Mouse (Mus musculus): ENCODE data around the gene Prr14.

Prr14 gene

DNA sequence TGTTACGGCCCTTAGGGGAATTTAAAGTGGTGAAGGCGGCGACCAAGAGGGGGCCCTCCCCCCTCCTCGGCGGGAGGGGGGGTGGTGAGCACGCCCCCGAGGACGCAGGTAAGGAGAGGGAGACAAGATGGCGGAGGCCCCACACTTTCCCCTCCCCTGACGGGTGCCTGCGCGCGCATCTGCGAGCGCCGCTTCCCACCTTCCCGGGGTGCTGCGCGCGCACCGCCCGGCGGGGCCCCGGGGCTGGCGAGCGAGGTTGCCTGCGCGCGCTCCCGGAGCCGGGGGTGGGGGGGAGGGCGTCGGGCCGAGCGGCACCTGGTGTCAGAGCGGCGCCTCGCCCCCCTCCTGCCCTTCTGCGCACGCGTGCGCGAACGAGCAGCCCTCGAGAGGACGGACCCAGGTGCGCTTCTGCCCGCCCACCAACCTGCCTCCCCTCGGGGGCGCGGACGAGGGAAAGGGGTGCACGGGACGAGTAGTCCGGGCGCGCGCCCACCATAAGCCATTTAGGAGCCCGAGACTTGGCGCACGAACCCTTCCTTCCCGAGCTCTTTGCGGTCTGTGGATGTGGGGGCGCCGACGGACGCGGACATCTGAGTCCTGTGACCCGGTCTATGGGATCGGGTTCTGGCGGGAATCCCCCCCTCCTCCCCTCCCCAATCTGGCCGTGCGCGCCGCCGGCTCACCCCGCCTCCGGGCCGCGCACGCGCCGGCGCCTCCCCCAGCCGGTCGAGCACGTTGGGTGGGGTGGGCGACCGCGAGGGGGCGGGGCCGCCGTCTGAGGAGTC, 53.0 kb downstream of the Prr14 start:
- DNase-seq, result peak; percentile 100

DNA sequence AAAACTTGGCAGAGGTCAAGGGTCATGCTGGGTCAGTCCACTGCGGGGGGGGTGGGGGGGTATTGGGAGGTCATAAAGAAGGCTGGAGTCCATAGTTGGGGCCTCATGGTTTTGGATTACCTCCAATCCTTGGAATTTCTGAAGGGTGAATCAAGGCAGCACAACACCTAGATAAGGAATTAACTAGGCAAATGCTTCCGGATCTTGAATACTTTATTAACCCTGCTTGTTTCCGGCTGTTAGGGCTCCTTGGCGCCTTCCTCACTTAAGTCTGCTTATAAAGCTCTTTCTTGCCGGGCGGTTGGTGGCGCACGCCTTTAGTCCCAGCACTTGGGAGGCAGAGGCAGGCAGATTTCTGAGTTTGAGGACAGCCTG, 53.6 kb downstream of the Prr14 start:
- no peak for DNase-seq

DNA sequence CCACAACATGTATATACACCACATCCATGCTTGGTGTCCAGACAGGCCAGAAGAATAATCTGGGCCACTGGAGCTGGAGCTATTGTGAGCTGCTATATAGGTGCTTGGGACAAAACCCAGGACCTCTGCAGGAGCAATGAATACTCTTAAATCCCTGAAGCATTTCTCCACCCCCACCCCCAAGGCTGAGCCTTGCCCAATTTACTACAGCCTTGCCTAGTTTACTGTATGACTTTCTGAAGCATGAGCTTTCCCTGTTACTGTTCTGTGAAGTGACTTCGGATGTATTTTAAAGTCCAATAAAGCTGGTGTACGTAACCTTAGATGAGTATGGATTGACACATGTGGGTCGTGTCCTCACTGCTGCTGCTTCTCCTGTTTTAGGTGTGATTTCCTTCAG, 54.4 kb downstream of the Prr14 start:
- peak; percentile 89 for DNase-seq

DNA sequence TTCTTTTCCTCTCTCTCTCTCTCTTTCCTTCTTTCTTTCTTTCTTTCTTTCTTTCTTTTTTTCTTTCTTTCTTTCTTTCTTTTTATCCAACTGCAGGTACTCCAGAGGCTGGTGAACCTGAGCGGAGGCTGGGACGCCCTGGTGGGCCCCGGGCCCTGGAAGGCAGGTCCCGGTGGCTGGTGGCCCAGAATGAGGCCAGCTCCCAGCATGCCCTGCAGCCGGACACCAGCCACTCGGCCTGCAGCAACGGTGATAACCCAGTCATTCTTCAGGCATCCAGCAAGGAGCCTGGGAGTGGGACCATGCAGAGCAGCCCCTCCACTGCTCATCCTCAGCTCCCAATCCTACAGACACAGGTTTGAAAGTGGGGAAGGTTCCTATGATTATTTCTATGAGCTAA, 56.4 kb downstream of the Prr14 start:
- DNase-seq, result peak; percentile 90

DNA sequence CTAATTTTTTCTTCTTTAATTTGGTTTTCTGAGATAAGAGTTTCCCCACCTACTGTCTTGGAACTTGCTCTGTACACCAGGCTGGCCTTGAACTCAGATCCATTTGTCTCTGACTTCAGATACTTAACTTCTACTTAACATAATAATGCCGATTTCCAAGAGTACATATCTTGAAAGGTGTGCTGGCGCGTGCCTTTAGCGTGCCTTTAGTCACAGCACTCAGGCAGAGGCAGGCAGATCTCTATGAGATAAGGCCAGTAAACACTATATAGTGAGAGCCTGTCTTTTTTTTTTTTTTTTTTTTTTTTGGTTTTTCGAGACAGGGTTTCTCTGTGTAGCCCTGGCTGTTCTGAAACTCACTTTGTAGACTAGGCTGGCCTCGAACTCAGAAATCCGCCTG, 56.9 kb downstream of the Prr14 start:
- peak; percentile 79 for DNase-seq

DNA sequence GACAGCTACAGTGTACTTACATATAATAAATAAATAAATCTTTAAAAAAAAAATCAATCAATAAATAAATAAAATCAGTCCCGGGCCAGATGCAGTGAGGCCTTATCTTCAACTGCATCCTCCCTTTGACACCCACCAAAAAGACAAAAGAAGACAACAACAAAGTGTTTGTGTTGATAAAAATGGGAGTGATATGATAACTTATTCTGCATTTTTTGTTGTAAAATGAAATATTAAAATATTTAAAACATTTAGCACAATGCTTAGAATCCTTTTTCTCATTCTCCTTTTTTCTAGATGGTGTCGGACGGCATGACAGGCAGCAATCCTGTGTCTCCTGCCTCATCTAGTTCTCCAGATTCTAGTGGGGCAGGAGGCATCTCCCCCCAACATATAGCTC, 59.9 kb downstream of the Prr14 start, which contains the start of gene Gm42715:
TSS of gene Gm42715 (plus strand) at position 301 of the 400 bp plus-strand sequence.
- no peak for DNase-seq

Measured in heart, adult 11 months (tissue).